Mouse (Mus musculus) lung, adult 18-20 months (tissue): ENCODE results near the gene Aire.

Experiments used
- DNase-seq, 2 experiments: peaks; one replicate each; pipeline ENCODE4 v3.0.0; 2022; ENCODE audit warnings: mixed read lengths in 2 of 2

Gene Aire

GRCm38 (mm10) chr10:78005791-78006438, 37.5 kb downstream of the Aire start:
- DNase-seq: no peak

GRCm38 (mm10) chr10:78004479-78005100, 38.8 kb downstream of the Aire start:
- no peak for DNase-seq

- DNase-seq: no peak
Measured at GRCm38 (mm10) chr10:78002316-78002715, 41.1 kb downstream of the Aire start.

GRCm38 (mm10) chr10:78001796-78002195, 41.6 kb downstream of the Aire start:
- DNase-seq: peak in 1 of 2 experiments; percentile 20

GRCm38 (mm10) chr10:78000200-78000599, 43.2 kb downstream of the Aire start:
- DNase-seq: no peak

- DNase-seq: no peak
Measured at GRCm38 (mm10) chr10:77995639-77996038, 47.8 kb downstream of the Aire start.

- no peak for DNase-seq
Measured at GRCm38 (mm10) chr10:77985775-77986174, 57.6 kb downstream of the Aire start.

- peak; percentile 58 to 66 for DNase-seq
Measured at GRCm38 (mm10) chr10:77984660-77985059, 58.8 kb downstream of the Aire start.
